Mouse (Mus musculus) lung, postnatal 10 days (tissue): ENCODE data around the gene Nfkbib.
A peak's percentile ranks its signal among the peaks of the same experiment; 100 is the strongest.

Experiments used
- DNase-seq: peaks from one replicate; pipeline ENCODE4 v3.0.0; 2021

Nfkbib gene

GRCm38 (mm10) chr7:28767462-28767965 lies at the start of gene Nfkbib:
TSS of gene Nfkbib (minus strand) at chr7:28767512.
- no peak for DNase-seq

GRCm38 (mm10) chr7:28816920-28817319 lies 49.6 kb upstream of the Nfkbib start:
- no peak for DNase-seq

GRCm38 (mm10) chr7:28816201-28816600 lies 48.9 kb upstream of the Nfkbib start:
- peak; percentile 34 for DNase-seq

GRCm38 (mm10) chr7:28815230-28815629 lies 47.9 kb upstream of the Nfkbib start:
- DNase-seq = no peak

- no peak for DNase-seq
These were observed 47.2 kb upstream of the Nfkbib start for GRCm38 (mm10) chr7:28814306-28815034.

- peak; percentile 40 for DNase-seq
These were observed 45.6 kb upstream of the Nfkbib start for GRCm38 (mm10) chr7:28812949-28813348.

GRCm38 (mm10) chr7:28812436-28812835 lies 45.1 kb upstream of the Nfkbib start:
- no peak for DNase-seq

GRCm38 (mm10) chr7:28811640-28812275 lies 44.4 kb upstream of the Nfkbib start:
- no peak for DNase-seq

- DNase-seq = peak; percentile 96
These were observed 43.9 kb upstream of the Nfkbib start for GRCm38 (mm10) chr7:28811228-28811627.

- peak; percentile 99 for DNase-seq
These were observed 43.1 kb upstream of the Nfkbib start for GRCm38 (mm10) chr7:28810107-28811066.

- peak; percentile 78 for DNase-seq
These were observed 42.2 kb upstream of the Nfkbib start for GRCm38 (mm10) chr7:28809401-28810089.

GRCm38 (mm10) chr7:28808957-28809393 lies 41.7 kb upstream of the Nfkbib start:
- peak; percentile 97 for DNase-seq

GRCm38 (mm10) chr7:28808221-28808941 lies 41.1 kb upstream of the Nfkbib start, which contains the start of gene Hnrnpl:
TSS of gene Hnrnpl (plus strand) at chr7:28808541.
- DNase-seq = peak; percentile 87

GRCm38 (mm10) chr7:28807641-28808220 lies 40.4 kb upstream of the Nfkbib start:
- DNase-seq = peak; percentile 64

GRCm38 (mm10) chr7:28806869-28807268 lies 39.6 kb upstream of the Nfkbib start:
- DNase-seq = peak; percentile 56

- no peak for DNase-seq
These were observed 36.4 kb upstream of the Nfkbib start for GRCm38 (mm10) chr7:28803756-28804155.

GRCm38 (mm10) chr7:28802846-28803588 lies 35.7 kb upstream of the Nfkbib start:
- DNase-seq = peak; percentile 81

GRCm38 (mm10) chr7:28801901-28802670 lies 34.8 kb upstream of the Nfkbib start:
- DNase-seq = peak; percentile 87

GRCm38 (mm10) chr7:28801451-28801850 lies 34.1 kb upstream of the Nfkbib start:
- DNase-seq = no peak

- DNase-seq = no peak
These were observed 32.7 kb upstream of the Nfkbib start for GRCm38 (mm10) chr7:28799994-28800393.
